Mouse (Mus musculus): Measurements from ENCODE around the gene Anks1. TPM values are rescaled to one million over a fixed set of nuclear protein-coding genes. Genes with fewer than 3 reads are reported as not detected.
A peak's percentile ranks its signal among the peaks of the same experiment; 100 is the strongest.

Anks1 gene
- polyA plus RNA-seq, 1 experiment from 2014 or later, result 55.8 TPM

- Histone ChIP-seq H3K9me3 (ENCODE audit: control insufficient read depth, low read length) (no peaks in the 10 kb centered on the region), H3K9ac (replicated peaks; ENCODE audit: low read depth, low read length) (no peak overlapping the region), H3K36me3 (ENCODE audit: control insufficient read depth, insufficient read depth, low read length) (no peaks in the 10 kb centered on the region), H3K4me3 (ENCODE audit: low read depth, low read length) (no peak overlapping the region), H3K4me1 (ENCODE audit: control insufficient read depth, insufficient read depth, low read length) (peaks cover 18% of the 10 kb centered on the region), H3K27ac (ENCODE audit: low read depth, low read length) (peak overlapping the region; percentile 61), H3K4me2 (ENCODE audit: low read depth, low read length) (no peak overlapping the region), H3K27me3 (ENCODE audit: control insufficient read depth, insufficient read depth, low read length) (no peaks in the 10 kb centered on the region)
- ATAC-seq (ENCODE audit: low read depth), result peak; percentile 41; the same call in 1 of the 2 replicates
- WGBS, result 63% methylated on average over 5 of the region's 5 CpGs
These were observed 116.4 kb downstream of the Anks1 start for GRCm38 (mm10) chr17:28025541-28025961.

- Histone ChIP-seq H3K9ac (replicated peaks; ENCODE audit: low read depth, low read length) (no peak overlapping the region), H3K4me3 (ENCODE audit: low read depth, low read length) (no peak overlapping the region), H3K4me2 (ENCODE audit: low read depth, low read length) (no peak overlapping the region), H3K36me3 (ENCODE audit: control insufficient read depth, insufficient read depth, low read length) (no peaks in the 10 kb centered on the region), H3K27me3 (ENCODE audit: control insufficient read depth, insufficient read depth, low read length) (no peaks in the 10 kb centered on the region), H3K4me1 (ENCODE audit: control insufficient read depth, insufficient read depth, low read length) (peaks cover 19% of the 10 kb centered on the region), H3K9me3 (ENCODE audit: control insufficient read depth, low read length) (no peaks in the 10 kb centered on the region), H3K27ac (ENCODE audit: low read depth, low read length) (peak overlapping the region; percentile 61)
- WGBS, result 75% methylated on average over 14 of the region's 14 CpGs
- no peak for ATAC-seq (ENCODE audit: low read depth)
These were observed 117.2 kb downstream of the Anks1 start for GRCm38 (mm10) chr17:28026111-28026872.

- H3K4me3 ChIP-seq (ENCODE audit: low read depth, low read length), result no peak overlapping the region
- H3K27ac ChIP-seq (ENCODE audit: low read depth, low read length), result no peak overlapping the region
- no peak overlapping the region for H3K4me2 ChIP-seq (ENCODE audit: low read depth, low read length)
- H3K9me3 ChIP-seq (ENCODE audit: control insufficient read depth, low read length), result no peaks in the 10 kb centered on the region
- WGBS, result 96% methylated on average over 6 of the region's 6 CpGs
- no peaks in the 10 kb centered on the region for H3K36me3 ChIP-seq (ENCODE audit: control insufficient read depth, insufficient read depth, low read length)
- H3K4me1 ChIP-seq (ENCODE audit: control insufficient read depth, insufficient read depth, low read length), result peaks cover 28% of the 10 kb centered on the region
- no peak for ATAC-seq (ENCODE audit: low read depth)
- H3K9ac ChIP-seq (replicated peaks; ENCODE audit: low read depth, low read length), result no peak overlapping the region
- no peaks in the 10 kb centered on the region for H3K27me3 ChIP-seq (ENCODE audit: control insufficient read depth, insufficient read depth, low read length)
These were observed 118.1 kb downstream of the Anks1 start for GRCm38 (mm10) chr17:28027197-28027596.

GRCm38 (mm10) chr17:28028236-28028635 is 119.1 kb downstream of the Anks1 start:
- Histone ChIP-seq H3K27ac (ENCODE audit: low read depth, low read length) (no peak overlapping the region), H3K4me1 (ENCODE audit: control insufficient read depth, insufficient read depth, low read length) (peaks cover 29% of the 10 kb centered on the region), H3K36me3 (ENCODE audit: control insufficient read depth, insufficient read depth, low read length) (no peaks in the 10 kb centered on the region), H3K9me3 (ENCODE audit: control insufficient read depth, low read length) (no peaks in the 10 kb centered on the region), H3K27me3 (ENCODE audit: control insufficient read depth, insufficient read depth, low read length) (no peaks in the 10 kb centered on the region), H3K9ac (replicated peaks; ENCODE audit: low read depth, low read length) (no peak overlapping the region), H3K4me3 (ENCODE audit: low read depth, low read length) (no peak overlapping the region), H3K4me2 (ENCODE audit: low read depth, low read length) (no peak overlapping the region)
- ATAC-seq (ENCODE audit: low read depth), result no peak
- 46% methylated on average over 10 of the region's 10 CpGs for WGBS

- Histone ChIP-seq H3K27me3 (ENCODE audit: control insufficient read depth, insufficient read depth, low read length) (no peaks in the 10 kb centered on the region), H3K36me3 (ENCODE audit: control insufficient read depth, insufficient read depth, low read length) (no peaks in the 10 kb centered on the region), H3K4me1 (ENCODE audit: control insufficient read depth, insufficient read depth, low read length) (peaks cover 29% of the 10 kb centered on the region), H3K9ac (replicated peaks; ENCODE audit: low read depth, low read length) (no peak overlapping the region), H3K4me3 (ENCODE audit: low read depth, low read length) (no peak overlapping the region), H3K4me2 (ENCODE audit: low read depth, low read length) (no peak overlapping the region), H3K27ac (ENCODE audit: low read depth, low read length) (no peak overlapping the region), H3K9me3 (ENCODE audit: control insufficient read depth, low read length) (no peaks in the 10 kb centered on the region)
- no peak for ATAC-seq (ENCODE audit: low read depth)
- 68% methylated on average over 2 of the region's 2 CpGs for WGBS
These were observed 120.2 kb downstream of the Anks1 start for GRCm38 (mm10) chr17:28029308-28029707.

- H3K36me3 ChIP-seq (ENCODE audit: control insufficient read depth, insufficient read depth, low read length), result no peaks in the 10 kb centered on the region
- no peak overlapping the region for H3K9ac ChIP-seq (replicated peaks; ENCODE audit: low read depth, low read length)
- peaks cover 23% of the 10 kb centered on the region for H3K4me1 ChIP-seq (ENCODE audit: control insufficient read depth, insufficient read depth, low read length)
- no peak overlapping the region for H3K4me3 ChIP-seq (ENCODE audit: low read depth, low read length)
- no peaks in the 10 kb centered on the region for H3K27me3 ChIP-seq (ENCODE audit: control insufficient read depth, insufficient read depth, low read length)
- H3K27ac ChIP-seq (ENCODE audit: low read depth, low read length), result no peak overlapping the region
- WGBS, result 85% methylated on average over 10 of the region's 10 CpGs
- no peak for ATAC-seq (ENCODE audit: low read depth)
- H3K4me2 ChIP-seq (ENCODE audit: low read depth, low read length), result no peak overlapping the region
- no peaks in the 10 kb centered on the region for H3K9me3 ChIP-seq (ENCODE audit: control insufficient read depth, low read length)
These were observed 121.3 kb downstream of the Anks1 start for GRCm38 (mm10) chr17:28030446-28030845.

GRCm38 (mm10) chr17:28031281-28031941 is 122.3 kb downstream of the Anks1 start:
- no peaks in the 10 kb centered on the region for H3K36me3 ChIP-seq (ENCODE audit: control insufficient read depth, insufficient read depth, low read length)
- H3K9ac ChIP-seq (replicated peaks; ENCODE audit: low read depth, low read length), result no peak overlapping the region
- peaks cover 14% of the 10 kb centered on the region for H3K4me1 ChIP-seq (ENCODE audit: control insufficient read depth, insufficient read depth, low read length)
- ATAC-seq (ENCODE audit: low read depth), result no peak
- no peak overlapping the region for H3K4me2 ChIP-seq (ENCODE audit: low read depth, low read length)
- no peaks in the 10 kb centered on the region for H3K9me3 ChIP-seq (ENCODE audit: control insufficient read depth, low read length)
- 66% methylated on average over 9 of the region's 9 CpGs for WGBS
- no peak overlapping the region for H3K4me3 ChIP-seq (ENCODE audit: low read depth, low read length)
- no peak overlapping the region for H3K27ac ChIP-seq (ENCODE audit: low read depth, low read length)
- no peaks in the 10 kb centered on the region for H3K27me3 ChIP-seq (ENCODE audit: control insufficient read depth, insufficient read depth, low read length)

GRCm38 (mm10) chr17:28032219-28032618 is 123.1 kb downstream of the Anks1 start:
- no peak overlapping the region for H3K4me2 ChIP-seq (ENCODE audit: low read depth, low read length)
- H3K4me3 ChIP-seq (ENCODE audit: low read depth, low read length), result no peak overlapping the region
- H3K27me3 ChIP-seq (ENCODE audit: control insufficient read depth, insufficient read depth, low read length), result no peaks in the 10 kb centered on the region
- no peaks in the 10 kb centered on the region for H3K36me3 ChIP-seq (ENCODE audit: control insufficient read depth, insufficient read depth, low read length)
- 59% methylated on average over 10 of the region's 10 CpGs for WGBS
- peaks cover 16% of the 10 kb centered on the region for H3K4me1 ChIP-seq (ENCODE audit: control insufficient read depth, insufficient read depth, low read length)
- H3K9me3 ChIP-seq (ENCODE audit: control insufficient read depth, low read length), result no peaks in the 10 kb centered on the region
- ATAC-seq (ENCODE audit: low read depth), result no peak
- no peak overlapping the region for H3K27ac ChIP-seq (ENCODE audit: low read depth, low read length)
- no peak overlapping the region for H3K9ac ChIP-seq (replicated peaks; ENCODE audit: low read depth, low read length)

GRCm38 (mm10) chr17:28033046-28033580 is 124.0 kb downstream of the Anks1 start:
- Histone ChIP-seq H3K4me3 (ENCODE audit: low read depth, low read length) (no peak overlapping the region), H3K27ac (ENCODE audit: low read depth, low read length) (no peak overlapping the region), H3K4me2 (ENCODE audit: low read depth, low read length) (no peak overlapping the region), H3K9me3 (ENCODE audit: control insufficient read depth, low read length) (no peaks in the 10 kb centered on the region), H3K4me1 (ENCODE audit: control insufficient read depth, insufficient read depth, low read length) (peaks cover 21% of the 10 kb centered on the region), H3K27me3 (ENCODE audit: control insufficient read depth, insufficient read depth, low read length) (no peaks in the 10 kb centered on the region), H3K36me3 (ENCODE audit: control insufficient read depth, insufficient read depth, low read length) (no peaks in the 10 kb centered on the region), H3K9ac (replicated peaks; ENCODE audit: low read depth, low read length) (no peak overlapping the region)
- no peak for ATAC-seq (ENCODE audit: low read depth)
- 6% methylated on average over 3 of the region's 3 CpGs for WGBS
